Mouse (Mus musculus): ENCODE results near the gene Cryge. TPM values are rescaled to one million over a fixed set of nuclear protein-coding genes. Genes with fewer than 3 reads are reported as not detected.

Gene Cryge
- polyA plus RNA-seq, 1 experiment from 2014 or later, result not detected

- H3K36me3 ChIP-seq (ENCODE audit: control insufficient read depth, insufficient read depth, low read length), result no peaks in the 10 kb centered on the region
- H3K9me3 ChIP-seq (replicated peaks; ENCODE audit: control insufficient read depth, low read length), result no peaks in the 10 kb centered on the region
- no peak overlapping the region for H3K4me3 ChIP-seq (ENCODE audit: low read depth, low read length)
- no peak overlapping the region for H3K4me2 ChIP-seq
- H3K27me3 ChIP-seq (ENCODE audit: control insufficient read depth, insufficient read depth, low read length), result no peaks in the 10 kb centered on the region
- ATAC-seq (replicated peaks; ENCODE audit: insufficient number of reproducible peaks, low FRiP score, low TSS enrichment), result no peak
- no peak overlapping the region for H3K9ac ChIP-seq (ENCODE audit: low read depth, low read length)
- no peaks in the 10 kb centered on the region for H3K4me1 ChIP-seq (ENCODE audit: control insufficient read depth, insufficient read depth, low read length)
- 86% methylated on average over 15 of the region's 15 CpGs for WGBS (ENCODE audit: insufficient replicate concordance)
- no peak overlapping the region for H3K27ac ChIP-seq (ENCODE audit: low read depth, low read length)
Measured at GRCm38 (mm10) chr1:65064201-65064600, 13.3 kb upstream of the Cryge start.

- no peak within 1 kb of the TSS for H3K4me3 ChIP-seq (ENCODE audit: low read depth, low read length)
- 82% methylated on average over 8 of the region's 8 CpGs for WGBS (ENCODE audit: insufficient replicate concordance)
- ATAC-seq (replicated peaks; ENCODE audit: insufficient number of reproducible peaks, low FRiP score, low TSS enrichment), result no peak
Measured at GRCm38 (mm10) chr1:65063352-65063751, 12.4 kb upstream of the Cryge start, which contains the start of gene Crygd. Crygd (minus strand) TSS chr1:65063452.

GRCm38 (mm10) chr1:65052140-65052539 lies 1.2 kb upstream of the Cryge start:
- H3K4me1 ChIP-seq (ENCODE audit: control insufficient read depth, insufficient read depth, low read length), result 0 out of 2 replicates have a peak, but pooled peaks cover 7% of the 10 kb centered on the region
- H3K4me2 ChIP-seq, result no peak overlapping the region
- H3K27ac ChIP-seq (ENCODE audit: low read depth, low read length), result no peak overlapping the region
- H3K36me3 ChIP-seq (ENCODE audit: control insufficient read depth, insufficient read depth, low read length), result no peaks in the 10 kb centered on the region
- no peaks in the 10 kb centered on the region for H3K9me3 ChIP-seq (replicated peaks; ENCODE audit: control insufficient read depth, low read length)
- no peak overlapping the region for H3K4me3 ChIP-seq (ENCODE audit: low read depth, low read length)
- no peaks in the 10 kb centered on the region for H3K27me3 ChIP-seq (ENCODE audit: control insufficient read depth, insufficient read depth, low read length)
- H3K9ac ChIP-seq (ENCODE audit: low read depth, low read length), result no peak overlapping the region
- no peak for ATAC-seq (replicated peaks; ENCODE audit: insufficient number of reproducible peaks, low FRiP score, low TSS enrichment)
- 16% methylated on average over 2 of the region's 2 CpGs for WGBS (ENCODE audit: insufficient replicate concordance)

More at GRCm38 (mm10) chr1:65063352-65063751, 12.4 kb upstream of the Cryge start, which contains the start of gene Crygd:
- no peak within 1 kb of the TSS for H3K27ac ChIP-seq (ENCODE audit: low read depth, low read length)
- H3K9ac ChIP-seq (ENCODE audit: low read depth, low read length), result no peak within 1 kb of the TSS
- H3K4me1 ChIP-seq (ENCODE audit: control insufficient read depth, insufficient read depth, low read length), result no peaks in the 10 kb centered on the region
- H3K4me2 ChIP-seq, result no peak within 1 kb of the TSS
- no peaks in the 10 kb centered on the region for H3K36me3 ChIP-seq (ENCODE audit: control insufficient read depth, insufficient read depth, low read length)
- H3K9me3 ChIP-seq (replicated peaks; ENCODE audit: control insufficient read depth, low read length), result no peaks in the 10 kb centered on the region
- H3K27me3 ChIP-seq (ENCODE audit: control insufficient read depth, insufficient read depth, low read length), result no peaks in the 10 kb centered on the region

GRCm38 (mm10) chr1:65051696-65052095 lies 747 bp upstream of the Cryge start:
- H3K4me1 ChIP-seq (ENCODE audit: control insufficient read depth, insufficient read depth, low read length), result 0 out of 2 replicates have a peak, but pooled peaks cover 7% of the 10 kb centered on the region
- no peak overlapping the region for H3K4me3 ChIP-seq (ENCODE audit: low read depth, low read length)
- WGBS (ENCODE audit: insufficient replicate concordance), result 66% methylated on average over 7 of the region's 7 CpGs
- H3K4me2 ChIP-seq, result no peak overlapping the region
- H3K27me3 ChIP-seq (ENCODE audit: control insufficient read depth, insufficient read depth, low read length), result no peaks in the 10 kb centered on the region
- no peak overlapping the region for H3K27ac ChIP-seq (ENCODE audit: low read depth, low read length)
- no peaks in the 10 kb centered on the region for H3K9me3 ChIP-seq (replicated peaks; ENCODE audit: control insufficient read depth, low read length)
- no peak overlapping the region for H3K9ac ChIP-seq (ENCODE audit: low read depth, low read length)
- ATAC-seq (replicated peaks; ENCODE audit: insufficient number of reproducible peaks, low FRiP score, low TSS enrichment), result no peak
- H3K36me3 ChIP-seq (ENCODE audit: control insufficient read depth, insufficient read depth, low read length), result no peaks in the 10 kb centered on the region

- no peak overlapping the region for H3K4me2 ChIP-seq
- H3K27me3 ChIP-seq (ENCODE audit: control insufficient read depth, insufficient read depth, low read length), result no peaks in the 10 kb centered on the region
- WGBS (ENCODE audit: insufficient replicate concordance), result 67% methylated on average over 12 of the region's 12 CpGs
- no peak overlapping the region for H3K9ac ChIP-seq (ENCODE audit: low read depth, low read length)
- no peaks in the 10 kb centered on the region for H3K36me3 ChIP-seq (ENCODE audit: control insufficient read depth, insufficient read depth, low read length)
- 0 out of 2 replicates have a peak, but pooled peaks cover 7% of the 10 kb centered on the region for H3K4me1 ChIP-seq (ENCODE audit: control insufficient read depth, insufficient read depth, low read length)
- no peaks in the 10 kb centered on the region for H3K9me3 ChIP-seq (replicated peaks; ENCODE audit: control insufficient read depth, low read length)
- no peak for ATAC-seq (replicated peaks; ENCODE audit: insufficient number of reproducible peaks, low FRiP score, low TSS enrichment)
- H3K27ac ChIP-seq (ENCODE audit: low read depth, low read length), result no peak overlapping the region
- no peak overlapping the region for H3K4me3 ChIP-seq (ENCODE audit: low read depth, low read length)
Measured at GRCm38 (mm10) chr1:65048781-65049180, 2.2 kb downstream of the Cryge start.

- H3K27me3 ChIP-seq (ENCODE audit: control insufficient read depth, insufficient read depth, low read length), result no peaks in the 10 kb centered on the region
- WGBS (ENCODE audit: insufficient replicate concordance), result 38% methylated on average over 8 of the region's 8 CpGs
- H3K4me3 ChIP-seq (ENCODE audit: low read depth, low read length), result no peak overlapping the region
- H3K9ac ChIP-seq (ENCODE audit: low read depth, low read length), result no peak overlapping the region
- no peak overlapping the region for H3K4me2 ChIP-seq
- no peaks in the 10 kb centered on the region for H3K36me3 ChIP-seq (ENCODE audit: control insufficient read depth, insufficient read depth, low read length)
- ATAC-seq (replicated peaks; ENCODE audit: insufficient number of reproducible peaks, low FRiP score, low TSS enrichment), result no peak
- H3K4me1 ChIP-seq (ENCODE audit: control insufficient read depth, insufficient read depth, low read length), result no peaks in the 10 kb centered on the region
- H3K27ac ChIP-seq (ENCODE audit: low read depth, low read length), result no peak overlapping the region
- no peaks in the 10 kb centered on the region for H3K9me3 ChIP-seq (replicated peaks; ENCODE audit: control insufficient read depth, low read length)
Measured at GRCm38 (mm10) chr1:65046401-65047109, 4.4 kb downstream of the Cryge start.

- no peaks in the 10 kb centered on the region for H3K27me3 ChIP-seq (ENCODE audit: control insufficient read depth, insufficient read depth, low read length)
- no peak overlapping the region for H3K4me3 ChIP-seq (ENCODE audit: low read depth, low read length)
- no peaks in the 10 kb centered on the region for H3K36me3 ChIP-seq (ENCODE audit: control insufficient read depth, insufficient read depth, low read length)
- no peaks in the 10 kb centered on the region for H3K9me3 ChIP-seq (replicated peaks; ENCODE audit: control insufficient read depth, low read length)
- H3K27ac ChIP-seq (ENCODE audit: low read depth, low read length), result no peak overlapping the region
- H3K4me1 ChIP-seq (ENCODE audit: control insufficient read depth, insufficient read depth, low read length), result no peaks in the 10 kb centered on the region
- H3K9ac ChIP-seq (ENCODE audit: low read depth, low read length), result no peak overlapping the region
- ATAC-seq (replicated peaks; ENCODE audit: insufficient number of reproducible peaks, low FRiP score, low TSS enrichment), result no peak
- no peak overlapping the region for H3K4me2 ChIP-seq
- WGBS (ENCODE audit: insufficient replicate concordance), result 81% methylated on average over 2 of the region's 2 CpGs
Measured at GRCm38 (mm10) chr1:65043433-65043832, 7.5 kb downstream of the Cryge start.

GRCm38 (mm10) chr1:65041837-65042236 lies 9.1 kb downstream of the Cryge start:
- Histone ChIP-seq H3K36me3 (ENCODE audit: control insufficient read depth, insufficient read depth, low read length) (no peaks in the 10 kb centered on the region), H3K4me1 (ENCODE audit: control insufficient read depth, insufficient read depth, low read length) (no peaks in the 10 kb centered on the region), H3K4me2 (no peak overlapping the region), H3K9me3 (replicated peaks; ENCODE audit: control insufficient read depth, low read length) (no peaks in the 10 kb centered on the region), H3K4me3 (ENCODE audit: low read depth, low read length) (no peak overlapping the region), H3K9ac (ENCODE audit: low read depth, low read length) (no peak overlapping the region), H3K27me3 (ENCODE audit: control insufficient read depth, insufficient read depth, low read length) (no peaks in the 10 kb centered on the region), H3K27ac (ENCODE audit: low read depth, low read length) (no peak overlapping the region)
- WGBS (ENCODE audit: insufficient replicate concordance), result 80% methylated on average over 3 of the region's 3 CpGs
- ATAC-seq (replicated peaks; ENCODE audit: insufficient number of reproducible peaks, low FRiP score, low TSS enrichment), result no peak

GRCm38 (mm10) chr1:65040806-65041205 lies 10.1 kb downstream of the Cryge start:
- Histone ChIP-seq H3K27ac (ENCODE audit: low read depth, low read length) (no peak overlapping the region), H3K9ac (ENCODE audit: low read depth, low read length) (no peak overlapping the region), H3K4me1 (ENCODE audit: control insufficient read depth, insufficient read depth, low read length) (no peaks in the 10 kb centered on the region), H3K36me3 (ENCODE audit: control insufficient read depth, insufficient read depth, low read length) (no peaks in the 10 kb centered on the region), H3K9me3 (replicated peaks; ENCODE audit: control insufficient read depth, low read length) (no peaks in the 10 kb centered on the region), H3K27me3 (ENCODE audit: control insufficient read depth, insufficient read depth, low read length) (no peaks in the 10 kb centered on the region), H3K4me3 (ENCODE audit: low read depth, low read length) (no peak overlapping the region), H3K4me2 (no peak overlapping the region)
- ATAC-seq (replicated peaks; ENCODE audit: insufficient number of reproducible peaks, low FRiP score, low TSS enrichment), result no peak
- 63% methylated on average over 6 of the region's 6 CpGs for WGBS (ENCODE audit: insufficient replicate concordance)

Measured in heart, embryonic 11.5 days (tissue).